Mouse (Mus musculus): ENCODE data around the gene Rnf38.

GRCm38 (mm10) chr4:44154884-44155283 is 78.7 kb downstream of the Rnf38 start:
- no peak for TF ChIP-seq BHLHE40 (IDR thresholded peaks at IDR 0.05; ENCODE audit: borderline replicate concordance, low read depth, low read length)
- no peak for TF ChIP-seq TBP (IDR thresholded peaks at IDR 0.05; ENCODE audit: low read depth, low read length)
- TF ChIP-seq CTCF (IDR thresholded peaks at IDR 0.05 in 2 of 3, conservative IDR thresholded peaks at IDR 0.05 in 1 of 3; ENCODE audit: control insufficient read depth in 1 of 3, insufficient read depth in 1 of 3, low read depth in 2 of 3, low read length in 3 of 3, poor library complexity in 1 of 3, severe bottlenecking in 1 of 3) = no peak
- no peak for TF ChIP-seq ZC3H11A (IDR thresholded peaks at IDR 0.05; ENCODE audit: low read depth, low read length)
- TF ChIP-seq POLR2A (IDR thresholded peaks at IDR 0.05; ENCODE audit: control insufficient read depth in 1 of 2, insufficient read depth in 1 of 2, low read depth in 1 of 2, low read length in 2 of 2, poor library complexity in 1 of 2) = no peak
- no peak for TF ChIP-seq JUND (IDR thresholded peaks at IDR 0.05; ENCODE audit: low read depth, low read length)
- TF ChIP-seq TCF12 (IDR thresholded peaks at IDR 0.05; ENCODE audit: low read depth, low read length) = no peak

Measured in MEL (cell line).